Comparison of ENCODE assay signal across 9 mouse cellular contexts in the genomic region with DNA sequence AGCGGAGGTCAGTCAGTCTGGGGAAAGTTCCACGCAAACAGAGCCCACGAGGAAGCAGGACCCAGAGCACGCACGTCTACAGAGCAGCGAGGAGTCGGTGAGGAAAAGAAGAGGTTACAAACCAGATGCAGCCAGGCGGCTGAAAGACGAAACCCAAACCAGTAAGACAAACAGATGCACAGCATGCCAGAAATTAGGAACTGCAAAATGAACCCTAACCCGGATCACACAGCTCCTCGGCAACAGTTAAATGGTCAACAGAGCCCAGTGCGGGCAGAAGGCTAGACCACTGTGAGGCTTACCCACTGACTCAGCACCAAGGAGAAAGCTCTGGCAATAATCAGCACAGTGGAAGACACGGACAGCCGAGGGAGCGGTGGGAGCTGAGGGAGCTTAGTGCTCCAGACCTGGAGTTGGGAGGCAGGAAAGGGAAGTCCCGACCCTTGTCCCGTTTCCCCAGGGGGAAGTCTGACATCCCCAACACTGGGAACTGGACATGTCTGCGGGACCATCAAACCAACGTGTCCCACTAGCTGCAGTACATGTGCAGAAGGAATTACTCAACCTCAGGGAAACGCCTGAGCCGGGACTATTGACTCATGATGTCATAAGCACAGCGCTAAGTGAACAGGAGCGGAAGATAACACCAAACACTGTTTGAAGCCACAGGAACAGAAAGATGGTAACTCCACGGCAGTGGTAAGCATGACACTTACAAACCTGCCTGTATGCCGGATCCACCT. TPM values are rescaled to one million over a fixed set of nuclear protein-coding genes. Genes with fewer than 3 reads are reported as not detected.
A peak's percentile ranks its signal among the peaks of the same experiment; 100 is the strongest.
DNase-seq lines count a peak whose midpoint lies in the region; ATAC-seq and TF ChIP-seq lines count a peak whose summit lies in the region.
"Had no signal": no experiment of that assay in that cellular context is flagged by ENCODE, and none has a peak within 500 bp of the region (broad histone marks: within the 10 kb centered on the region; RNA-seq: fewer than 3 reads in every experiment).

No protein-coding gene starts in this region.

- no peak for DNase-seq in liver, adult 2 months (ENCODE audit: extremely low read depth, low read depth, low spot score)
- DNase-seq in liver: no peak
- DNase-seq in frontal cortex, postnatal 25 days (ENCODE audit: low spot score in 2 of 2): no peak
- no peak for DNase-seq in cerebellum, adult 9-11 months
- DNase-seq in layer of hippocampus, postnatal 36 days: no peak
- DNase-seq: forebrain, postnatal 0 days had no signal

- no peaks in the 10 kb centered on the region for H3K27me3 ChIP-seq in liver, adult 2 months (ENCODE audit: control insufficient read depth, insufficient read depth, low read length)
- no peaks in the 10 kb centered on the region for H3K27me3 ChIP-seq in limb, embryonic 13.5 days
- no peaks in the 10 kb centered on the region for H3K27me3 ChIP-seq in small intestine, adult 2 months (ENCODE audit: control insufficient read depth, insufficient read depth, low read length)

- no peaks in the 10 kb centered on the region for H3K36me3 ChIP-seq in liver, adult 2 months (ENCODE audit: control insufficient read depth, insufficient read depth, low read length)
- H3K36me3 ChIP-seq in limb, embryonic 13.5 days: peaks cover 81% of the 10 kb centered on the region
- H3K36me3 ChIP-seq in small intestine, adult 2 months (ENCODE audit: control insufficient read depth, insufficient read depth, low read length): peaks cover 52% of the 10 kb centered on the region

- WGBS in liver, adult 2 months: 59% methylated on average over 25 of the region's 25 CpGs
- WGBS in limb, embryonic 13.5 days: 45% methylated on average over 25 of the region's 25 CpGs
- 74% methylated on average over 25 of the region's 25 CpGs for WGBS in small intestine, adult 2 months

- peak overlapping the region; percentile 0; the same call in 1 of the 2 replicates for H3K27ac ChIP-seq in liver, adult 2 months (replicated peaks; ENCODE audit: insufficient read depth, low read depth, low read length)
- H3K27ac ChIP-seq in limb, embryonic 13.5 days: peak overlapping the region; percentile 95
- peak overlapping the region; percentile 76 for H3K27ac ChIP-seq in small intestine, adult 2 months (ENCODE audit: insufficient read depth, low read depth, low read length)

- TF ChIP-seq CTCF in liver, adult 2 months (IDR thresholded peaks at IDR 0.05; ENCODE audit: low read depth, low read length): no peak
- no peak for TF ChIP-seq CTCF in small intestine, adult 2 months (IDR thresholded peaks at IDR 0.05; ENCODE audit: extremely low read depth, insufficient read length, insufficient replicate concordance, low read depth, low read length)

- H3K9ac ChIP-seq in liver, adult 2 months (ENCODE audit: low read depth, low read length): no peak overlapping the region
- H3K9ac ChIP-seq in limb, embryonic 13.5 days: peak overlapping the region; percentile 50; the same call in 1 of the 2 replicates
- H3K9ac ChIP-seq: forebrain, postnatal 0 days had no signal

- 0 out of 2 replicates have a peak overlapping the region, but pooled peaks have one; percentile 46 for H3K4me2 ChIP-seq in limb, embryonic 13.5 days (replicated peaks)

- H3K79me2 ChIP-seq in liver, adult 2 months (ENCODE audit: control insufficient read depth, insufficient read depth, low read length): 0 out of 2 replicates have a peak, but pooled peaks cover 23% of the 10 kb centered on the region

- peaks cover 7% of the 10 kb centered on the region; the same call in 1 of the 2 replicates for H3K4me1 ChIP-seq in liver, adult 2 months (ENCODE audit: control insufficient read depth, insufficient read depth, low read length)
- H3K4me1 ChIP-seq in limb, embryonic 13.5 days: peaks cover 55% of the 10 kb centered on the region
- H3K4me1 ChIP-seq in small intestine, adult 2 months (ENCODE audit: control insufficient read depth, insufficient read depth, insufficient read length, low read length): peaks cover 59% of the 10 kb centered on the region

- no peak overlapping the region for H3K4me3 ChIP-seq in liver, adult 2 months (ENCODE audit: insufficient read depth, low read depth, low read length)
- H3K4me3 ChIP-seq in limb, embryonic 13.5 days: no peak overlapping the region
- no peak overlapping the region for H3K4me3 ChIP-seq in small intestine, adult 2 months (ENCODE audit: low read depth, low read length)

- ATAC-seq in granulocyte monocyte progenitor cell, adult 5-6 weeks (replicated peaks; ENCODE audit: poor library complexity, severe bottlenecking): peak; percentile 47
- no peak for ATAC-seq in limb, embryonic 13.5 days (ENCODE audit: low FRiP score, low read depth)
- ATAC-seq: forebrain, postnatal 0 days had no signal

- no peaks in the 10 kb centered on the region for H3K9me3 ChIP-seq in limb, embryonic 13.5 days

- TF ChIP-seq POLR2A in liver, adult 2 months (IDR thresholded peaks at IDR 0.05; ENCODE audit: extremely low read depth, insufficient read depth, low read length): no peak
- TF ChIP-seq POLR2A in small intestine, adult 2 months (IDR thresholded peaks at IDR 0.05; ENCODE audit: low read depth, low read length): no peak

RNA-seq across cellular contexts. Expression of gene Kctd10, which starts 8.4 kb away (rescaled TPM):
- 11.4 and 12.8 TPM in 2 replicates for total RNA-seq in liver, adult 2 months (2014; rRNA removed)
- 14.4 and 15.1 TPM in 2 replicates for polyA plus RNA-seq in liver, adult 2 months (2012; rRNA removed)
- 18.5 and 29.5 TPM in 2 replicates for total RNA-seq in granulocyte monocyte progenitor cell, adult 5-6 weeks (2014; fragmentation: Nextera tagmentation)
- 38.2 and 49.8 TPM in 2 replicates for total RNA-seq in granulocyte monocyte progenitor cell, adult 5-6 weeks (2017)
- polyA plus RNA-seq in limb, embryonic 13.5 days (2015; fragmentation: Nextera tagmentation; extraction: Ambion mirVana): 87.3 and 90.6 TPM in 2 replicates
- polyA plus RNA-seq in small intestine, adult 2 months (2012; rRNA removed): 47.1 and 80.2 TPM in 2 replicates
- total RNA-seq in layer of hippocampus, postnatal 36 days (2021): 10 to 100 TPM; 47.5 to 48.3 TPM

RNA-seq across cellular contexts. Expression of gene Ube3b, which starts 8.5 kb away (rescaled TPM):
- 15.8 and 21.2 TPM in 2 replicates for total RNA-seq in liver, adult 2 months (2014; rRNA removed)
- polyA plus RNA-seq in liver, adult 2 months (2012; rRNA removed): 46.2 and 52.3 TPM in 2 replicates
- total RNA-seq in granulocyte monocyte progenitor cell, adult 5-6 weeks (2014; fragmentation: Nextera tagmentation): 27.6 and 34.3 TPM in 2 replicates
- total RNA-seq in granulocyte monocyte progenitor cell, adult 5-6 weeks (2017): 13.3 and 16.9 TPM in 2 replicates
- 42.1 and 46.0 TPM in 2 replicates for polyA plus RNA-seq in limb, embryonic 13.5 days (2015; fragmentation: Nextera tagmentation; extraction: Ambion mirVana)
- 36.6 and 76.1 TPM in 2 replicates for polyA plus RNA-seq in small intestine, adult 2 months (2012; rRNA removed)
- total RNA-seq in layer of hippocampus, postnatal 36 days (2021): 10 to 100 TPM; 78.0 to 81.6 TPM

Comparison
In these comparisons a context has a peak if more than half of its experiments do, and no peak if none do; other contexts are left out.
1. H3K27ac ChIP-seq: peak in every context shown above with its lines; median percentile 95 in limb, embryonic 13.5 days; 76 in small intestine, adult 2 months; 0 in liver, adult 2 months.